Mouse (Mus musculus) intestine, embryonic 14.5 days (tissue): ENCODE measurements around the gene Rapgef3. TPM values are rescaled to one million over a fixed set of nuclear protein-coding genes. Genes with fewer than 3 reads are reported as not detected.

Experiments
- ATAC-seq: fragments of 200-750 bp; cut with Nextera tagmentation; replicated peaks from 2 replicates; pipeline ENCODE4 v1.8.0; 2017; ENCODE audit warnings: low read depth, moderate number of reproducible peaks, moderate TSS enrichment, moderate library complexity; ENCODE audit not compliant: low FRiP score, low TSS enrichment
- DNase-seq: peaks from one replicate; pipeline ENCODE4 v3.0.0-alpha.2; 2018; ENCODE audit warnings: low spot score
- H3K27ac ChIP-seq: fragments of 300-500 bp; sonication (generic); 2 replicates; pipeline ENCODE4 v1.5.1; 2014; ENCODE audit warnings: low read depth, mild to moderate bottlenecking, control low read depth
- H3K27me3 ChIP-seq: fragments of 300-500 bp; sonication (generic); replicated peaks from 2 replicates; pipeline ENCODE4 v1.6.1; 2014; ENCODE audit warnings: low read length, control low read depth; ENCODE audit not compliant: control insufficient read depth, insufficient read depth
- H3K36me3 ChIP-seq: fragments of 300-500 bp; sonication (generic); 2 replicates; pipeline ENCODE4 v1.6.1; 2014; ENCODE audit warnings: low read length, control low read depth; ENCODE audit not compliant: control insufficient read depth, insufficient read depth
- H3K4me1 ChIP-seq: fragments of 300-500 bp; sonication (generic); replicated peaks from 2 replicates; pipeline ENCODE4 v1.6.1; 2014; ENCODE audit warnings: low read length, control low read depth, mixed read lengths; ENCODE audit not compliant: control insufficient read depth, insufficient read depth
- H3K4me2 ChIP-seq: fragments of 300-500 bp; sonication (generic); 2 replicates; pipeline ENCODE4 v1.6.1; 2014; ENCODE audit warnings: low read length
- H3K4me3 ChIP-seq: fragments of 300-500 bp; sonication (generic); 2 replicates; pipeline ENCODE4 v1.5.1; 2014; ENCODE audit warnings: low read depth, low read length, control low read depth, mixed read lengths
- H3K9ac ChIP-seq: fragments of 300-500 bp; sonication (generic); 2 replicates; pipeline ENCODE4 v1.6.1; 2014; ENCODE audit warnings: mild to moderate bottlenecking, low read length
- H3K9me3 ChIP-seq: fragments of 300-500 bp; sonication (generic); 2 replicates; pipeline ENCODE4 v1.6.1; 2016; ENCODE audit warnings: low read length, control low read depth; ENCODE audit not compliant: control insufficient read depth
- WGBS: fragments of 180-500 bp; shearing (Covaris S2); extraction: QIAGEN DNeasy Blood & Tissue Kit; methylation state at CpG from one replicate; pipeline ENCODE4 v1.1.7; 2014; 5-methylcytosine and 5-hydroxymethylcytosine counted together
- polyA plus RNA-seq: library from polyadenylated mRNA; unstranded; fragments of >200 nt; fragmentation: Nextera tagmentation; extraction: Ambion mirVana; gene quantifications from 2 replicates; pipeline ENCODE4 v1.2.1, GENCODE M21; 2014

Gene Rapgef3
- polyA plus RNA-seq, 1 experiment from 2014 or later, result 8.7 TPM

- 65% methylated on average over 7 of the region's 7 CpGs for WGBS
- H3K4me1 ChIP-seq, result no peaks in the 10 kb centered on the region
- no peak overlapping the region for H3K4me2 ChIP-seq
- H3K9me3 ChIP-seq, result no peaks in the 10 kb centered on the region
- H3K27me3 ChIP-seq, result no peaks in the 10 kb centered on the region
- no peak overlapping the region for H3K9ac ChIP-seq
- ATAC-seq (no peak), DNase-seq (no peak)
- H3K4me3 ChIP-seq, result no peak overlapping the region
- H3K36me3 ChIP-seq, result no peaks in the 10 kb centered on the region
- no peak overlapping the region for H3K27ac ChIP-seq
These were observed 39.0 kb downstream of the Rapgef3 start for GRCm38 (mm10) chr15:97728804-97729203.

- no peaks in the 10 kb centered on the region for H3K36me3 ChIP-seq
- no peak for DNase-seq
- H3K4me1 ChIP-seq, result no peaks in the 10 kb centered on the region
- no peak overlapping the region for H3K9ac ChIP-seq
- H3K4me3 ChIP-seq, result no peak overlapping the region
- WGBS, result 74% methylated on average over 11 of the region's 11 CpGs
- H3K27ac ChIP-seq, result no peak overlapping the region
- H3K27me3 ChIP-seq, result no peaks in the 10 kb centered on the region
- H3K9me3 ChIP-seq, result no peaks in the 10 kb centered on the region
- H3K4me2 ChIP-seq, result no peak overlapping the region
- no peak for ATAC-seq
These were observed 39.4 kb downstream of the Rapgef3 start for GRCm38 (mm10) chr15:97728394-97728793.

GRCm38 (mm10) chr15:97727520-97727919 is 40.3 kb downstream of the Rapgef3 start:
- Histone ChIP-seq H3K4me1 (no peaks in the 10 kb centered on the region), H3K27ac (no peak overlapping the region), H3K4me3 (no peak overlapping the region), H3K9me3 (no peaks in the 10 kb centered on the region), H3K36me3 (no peaks in the 10 kb centered on the region), H3K4me2 (no peak overlapping the region), H3K27me3 (no peaks in the 10 kb centered on the region), H3K9ac (no peak overlapping the region)
- ATAC-seq (no peak), DNase-seq (no peak)
- WGBS, result 61% methylated on average over 5 of the region's 5 CpGs

- Histone ChIP-seq H3K27me3 (no peaks in the 10 kb centered on the region), H3K9ac (no peak overlapping the region), H3K4me3 (no peak overlapping the region), H3K36me3 (no peaks in the 10 kb centered on the region), H3K9me3 (no peaks in the 10 kb centered on the region), H3K27ac (no peak overlapping the region), H3K4me1 (no peaks in the 10 kb centered on the region), H3K4me2 (no peak overlapping the region)
- no peak for DNase-seq
- ATAC-seq, result no peak
- 70% methylated on average over 8 of the region's 8 CpGs for WGBS
These were observed 40.7 kb downstream of the Rapgef3 start for GRCm38 (mm10) chr15:97727048-97727447.

GRCm38 (mm10) chr15:97726310-97726709 is 41.5 kb downstream of the Rapgef3 start:
- H3K27me3 ChIP-seq, result no peaks in the 10 kb centered on the region
- no peak overlapping the region for H3K4me2 ChIP-seq
- H3K4me1 ChIP-seq, result no peaks in the 10 kb centered on the region
- DNase-seq (no peak), ATAC-seq (no peak)
- no peak overlapping the region for H3K9ac ChIP-seq
- no peak overlapping the region for H3K4me3 ChIP-seq
- H3K27ac ChIP-seq, result no peak overlapping the region
- WGBS, result 83% methylated on average over 13 of the region's 13 CpGs
- no peaks in the 10 kb centered on the region for H3K36me3 ChIP-seq
- H3K9me3 ChIP-seq, result no peaks in the 10 kb centered on the region

GRCm38 (mm10) chr15:97725198-97725785 is 42.5 kb downstream of the Rapgef3 start:
- Histone ChIP-seq H3K27me3 (no peaks in the 10 kb centered on the region), H3K9me3 (no peaks in the 10 kb centered on the region), H3K27ac (no peak overlapping the region), H3K4me1 (no peaks in the 10 kb centered on the region), H3K36me3 (no peaks in the 10 kb centered on the region), H3K9ac (no peak overlapping the region), H3K4me3 (no peak overlapping the region), H3K4me2 (no peak overlapping the region)
- DNase-seq (no peak), ATAC-seq (no peak)
- 79% methylated on average over 6 of the region's 6 CpGs for WGBS

GRCm38 (mm10) chr15:97724346-97725197 is 43.2 kb downstream of the Rapgef3 start:
- WGBS, result 87% methylated on average over 17 of the region's 17 CpGs
- no peak for ATAC-seq

GRCm38 (mm10) chr15:97723536-97724345 is 44.0 kb downstream of the Rapgef3 start:
- ATAC-seq (no peak), DNase-seq (no peak)
- H3K9ac ChIP-seq, result no peak overlapping the region
- no peak overlapping the region for H3K27ac ChIP-seq
- no peaks in the 10 kb centered on the region for H3K27me3 ChIP-seq
- H3K9me3 ChIP-seq, result no peaks in the 10 kb centered on the region
- H3K4me3 ChIP-seq, result no peak overlapping the region
- H3K4me2 ChIP-seq, result no peak overlapping the region
- no peaks in the 10 kb centered on the region for H3K4me1 ChIP-seq
- WGBS, result 84% methylated on average over 6 of the region's 6 CpGs
- no peaks in the 10 kb centered on the region for H3K36me3 ChIP-seq

More at GRCm38 (mm10) chr15:97724346-97725197, 43.2 kb downstream of the Rapgef3 start:
- no peak overlapping the region for H3K27ac ChIP-seq
- H3K4me2 ChIP-seq, result no peak overlapping the region
- DNase-seq, result no peak
- H3K4me3 ChIP-seq, result no peak overlapping the region
- no peaks in the 10 kb centered on the region for H3K4me1 ChIP-seq
- no peak overlapping the region for H3K9ac ChIP-seq
- no peaks in the 10 kb centered on the region for H3K36me3 ChIP-seq
- H3K27me3 ChIP-seq, result no peaks in the 10 kb centered on the region
- H3K9me3 ChIP-seq, result no peaks in the 10 kb centered on the region
